Mouse (Mus musculus) layer of hippocampus, adult 2 months (tissue): ENCODE data around the gene Gna12. TPM values are rescaled to one million over a fixed set of nuclear protein-coding genes. Genes with fewer than 3 reads are reported as not detected.

Experiments
- DNase-seq, 2 experiments: peaks; one replicate each; pipeline ENCODE4 v3.0.0; 2022; ENCODE audit warnings: low spot score in 2 of 2
- H3K27ac ChIP-seq: fragments of 200-600 bp; 2 replicates; pipeline ENCODE4 v1.8.1; 2022
- H3K4me3 ChIP-seq: fragments of 200-600 bp; 2 replicates; pipeline ENCODE4 v1.8.1; 2022; ENCODE audit warnings: mild to moderate bottlenecking
- CTCF ChIP-seq: fragments of 200-600 bp; conservative IDR thresholded peaks from 2 replicates; pipeline ENCODE4 v1.8.1; 2022; ENCODE audit warnings: antibody characterized with exemption, mild to moderate bottlenecking, moderate library complexity
- total RNA-seq, 2 experiments: library from RNA; stranded (reverse); gene quantifications; 2 replicates each; pipeline ENCODE4 v1.2.3; 2021

The Gna12 gene
- total RNA-seq, 2 experiments from 2014 or later, result 78.3 to 80.5 TPM

DNA sequence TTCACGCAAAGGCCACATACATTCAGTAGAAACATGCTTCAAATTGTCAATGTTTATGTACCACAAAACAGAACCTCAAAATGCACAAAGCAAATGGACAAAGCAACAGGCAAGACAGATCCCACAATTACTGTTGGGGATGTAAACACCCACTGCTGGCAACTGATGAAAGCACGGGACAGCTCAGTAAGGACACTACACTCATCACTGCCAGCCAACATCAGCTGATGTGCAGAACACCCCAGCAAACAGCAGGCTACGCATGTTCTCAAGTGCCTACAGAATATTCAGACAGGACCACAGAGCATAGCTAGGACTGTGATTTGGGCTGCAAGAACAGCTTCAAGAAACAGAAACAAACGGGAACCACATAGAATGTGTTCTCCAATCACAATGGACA lies 8.3 kb downstream of the Gna12 start:
- TF ChIP-seq CTCF, result no peak
- Histone ChIP-seq H3K27ac (peak overlapping the region; percentile 84), H3K4me3 (no peak overlapping the region)
- no peak for DNase-seq

DNA sequence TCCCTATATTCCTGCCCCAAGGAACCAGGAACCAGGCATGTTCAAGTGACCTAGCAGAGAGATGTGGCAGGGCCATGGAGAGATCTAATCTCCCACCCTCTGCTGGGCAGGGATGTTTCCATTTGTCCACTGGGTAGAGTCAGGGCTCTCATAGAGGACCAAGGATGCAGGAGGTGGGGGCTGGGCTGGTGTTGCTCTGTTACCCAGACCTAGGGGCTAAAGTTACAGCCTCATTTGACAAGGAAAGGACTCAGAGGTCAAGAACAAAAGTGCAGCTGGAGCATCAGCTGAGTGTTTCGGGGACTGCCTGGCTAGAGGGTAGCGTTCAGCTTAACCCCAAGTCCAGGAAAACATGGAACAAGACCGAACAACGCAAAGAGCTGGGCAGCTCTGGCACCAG lies 9.7 kb downstream of the Gna12 start:
- peak overlapping the region; percentile 69 for H3K27ac ChIP-seq
- TF ChIP-seq CTCF, result no peak
- DNase-seq, result no peak
- no peak overlapping the region for H3K4me3 ChIP-seq

DNA sequence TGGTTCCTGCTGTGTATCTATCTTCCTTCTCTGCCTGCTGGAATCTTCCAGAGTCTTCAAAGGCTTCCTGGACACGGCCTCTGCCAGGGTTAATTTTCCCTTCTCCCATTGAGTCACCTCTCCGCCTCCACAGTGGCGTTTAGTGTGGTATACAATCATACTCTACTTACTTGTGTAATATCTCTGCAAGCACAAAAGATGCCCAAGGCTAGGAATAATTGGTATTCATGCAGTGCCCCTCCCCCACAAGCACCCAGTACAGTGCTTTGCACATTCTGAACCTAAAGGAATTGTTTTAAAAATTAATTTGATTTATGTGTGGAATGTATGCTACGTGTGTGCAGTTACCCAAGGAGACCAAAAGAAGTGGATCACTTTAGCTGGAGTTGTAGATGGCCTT lies 10.6 kb downstream of the Gna12 start:
- H3K4me3 ChIP-seq, result no peak overlapping the region
- no peak for DNase-seq
- peak overlapping the region; percentile 71; the same call in 1 of the 2 replicates for H3K27ac ChIP-seq
- no peak for TF ChIP-seq CTCF

DNA sequence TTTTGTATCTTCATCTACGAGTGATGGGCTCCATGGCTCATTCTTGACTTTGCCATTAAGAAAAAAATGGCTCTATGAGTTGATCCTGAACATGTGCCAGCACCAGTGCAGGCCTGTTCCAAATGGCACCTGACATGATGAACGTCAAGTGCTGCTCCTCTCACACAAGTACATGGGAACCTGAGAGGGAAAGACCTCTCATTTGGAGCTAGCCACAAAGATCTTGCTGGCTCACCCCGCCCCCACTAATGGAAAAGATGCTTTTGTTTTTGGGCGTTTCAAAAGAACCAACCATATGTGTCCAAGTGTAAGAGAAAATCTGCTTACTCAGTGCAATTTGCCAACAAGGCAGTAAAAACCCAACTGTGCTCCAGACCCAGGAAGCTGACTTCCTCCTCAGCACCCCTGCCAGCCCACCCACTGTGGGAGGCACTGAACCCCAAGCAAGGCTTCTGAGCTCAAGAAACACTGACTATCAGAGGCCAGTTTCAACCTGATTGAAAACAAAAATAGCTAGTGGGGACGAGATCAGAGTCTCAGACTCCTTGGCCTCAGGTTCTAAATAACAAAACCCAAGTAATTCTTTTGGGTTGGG lies 11.7 kb downstream of the Gna12 start:
- Histone ChIP-seq H3K4me3 (no peak overlapping the region), H3K27ac (peak overlapping the region; percentile 71)
- DNase-seq, result no peak
- no peak for TF ChIP-seq CTCF

GRCm38 (mm10) chr5:140816950-140817568 lies 13.2 kb downstream of the Gna12 start:
- no peak for TF ChIP-seq CTCF
- Histone ChIP-seq H3K27ac (peak overlapping the region; percentile 72; the same call in 1 of the 2 replicates), H3K4me3 (no peak overlapping the region)
- no peak for DNase-seq

- no peak overlapping the region for H3K4me3 ChIP-seq
- DNase-seq, result no peak
- no peak for TF ChIP-seq CTCF
- peak overlapping the region; percentile 72 for H3K27ac ChIP-seq
These were observed 14.2 kb downstream of the Gna12 start for GRCm38 (mm10) chr5:140816008-140816407.

DNA sequence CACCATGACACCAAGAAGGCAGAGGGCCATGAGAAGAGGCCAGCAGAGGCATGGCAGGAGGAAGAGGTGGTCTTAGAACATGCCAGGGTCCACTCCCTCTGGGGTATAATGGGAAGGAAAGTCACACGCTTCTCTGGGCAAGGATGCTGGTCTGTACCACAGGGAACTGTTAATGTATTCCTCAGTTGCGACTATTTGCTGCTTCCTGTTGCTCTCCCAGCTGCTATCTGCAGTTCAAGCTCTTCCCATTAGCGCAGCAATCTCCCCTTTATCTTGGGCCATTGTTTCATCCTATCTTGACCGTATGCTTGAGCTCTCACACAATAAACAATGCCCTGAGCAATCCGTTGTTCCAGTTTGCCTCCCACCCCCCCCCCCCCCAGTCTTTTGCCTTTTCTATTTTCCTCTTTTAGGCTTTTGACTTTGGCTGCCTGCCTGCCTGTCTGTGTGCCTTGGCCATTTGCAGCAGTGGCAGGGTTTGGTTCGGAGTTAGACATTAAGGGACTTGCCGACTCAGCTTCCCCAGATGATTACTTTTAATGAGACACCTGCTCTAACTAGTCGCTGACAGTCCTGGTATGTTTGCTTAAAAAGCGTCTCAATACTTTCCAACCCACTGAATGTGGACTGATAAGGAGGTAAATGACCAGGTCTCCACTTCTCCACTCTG lies 15.0 kb downstream of the Gna12 start:
- no peak for DNase-seq
- no peak overlapping the region for H3K4me3 ChIP-seq
- peak overlapping the region; percentile 72 for H3K27ac ChIP-seq
- TF ChIP-seq CTCF, result no peak

- H3K27ac ChIP-seq, result peak overlapping the region; percentile 63
- H3K4me3 ChIP-seq, result no peak overlapping the region
- no peak for TF ChIP-seq CTCF
- DNase-seq, result no peak
These were observed 15.8 kb downstream of the Gna12 start for GRCm38 (mm10) chr5:140814403-140814802.

DNA sequence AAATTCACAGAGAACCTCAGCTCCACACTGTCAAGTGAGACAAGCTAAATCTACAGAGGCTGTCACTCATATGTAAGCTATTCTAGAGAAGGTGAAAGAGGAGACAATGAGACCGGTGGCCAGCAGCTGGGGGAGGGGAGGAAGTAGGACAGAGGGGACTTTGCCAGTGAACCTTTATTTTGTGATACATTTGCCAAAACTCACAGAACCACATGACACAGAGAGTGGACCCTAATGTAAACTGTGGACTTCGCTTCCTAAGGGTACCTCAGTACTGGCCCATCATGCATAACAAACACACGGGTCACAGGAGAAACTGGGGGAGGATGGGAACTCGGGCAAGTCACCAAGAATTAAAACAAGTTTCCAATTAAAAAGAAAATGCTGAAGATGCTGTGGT lies 17.5 kb downstream of the Gna12 start:
- Histone ChIP-seq H3K27ac (peak overlapping the region; percentile 63), H3K4me3 (no peak overlapping the region)
- no peak for DNase-seq
- no peak for TF ChIP-seq CTCF

GRCm38 (mm10) chr5:140812063-140812462 lies 18.2 kb downstream of the Gna12 start:
- DNase-seq, result no peak
- TF ChIP-seq CTCF, result no peak
- peak overlapping the region; percentile 63 for H3K27ac ChIP-seq

GRCm38 (mm10) chr5:140811390-140811789 lies 18.8 kb downstream of the Gna12 start:
- Histone ChIP-seq H3K4me3 (no peak overlapping the region), H3K27ac (peak overlapping the region; percentile 63)
- DNase-seq, result no peak
- no peak for TF ChIP-seq CTCF

More at GRCm38 (mm10) chr5:140812063-140812462, 18.2 kb downstream of the Gna12 start:
- H3K4me3 ChIP-seq, result no peak overlapping the region

DNA sequence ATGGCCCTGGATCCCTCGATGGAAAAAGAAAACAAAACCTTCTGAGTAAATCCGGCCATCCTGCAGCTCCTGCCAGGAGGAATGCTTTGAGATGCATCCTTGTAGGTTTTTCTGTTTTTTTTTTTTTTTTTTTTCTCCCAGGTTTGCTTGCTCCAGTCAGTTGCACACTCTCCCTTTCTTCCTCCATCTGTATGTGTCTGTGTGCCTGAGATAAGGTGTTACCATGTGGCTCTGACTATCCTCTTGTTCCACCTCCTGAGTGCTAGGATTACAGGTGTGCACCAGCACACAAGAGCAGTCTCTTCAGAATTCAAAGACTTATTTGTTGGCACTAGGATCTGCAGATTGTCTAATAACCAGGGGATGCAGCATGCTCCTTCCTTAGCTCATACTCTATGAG lies 23.3 kb downstream of the Gna12 start:
- peak overlapping the region; percentile 65 for H3K27ac ChIP-seq
- no peak overlapping the region for H3K4me3 ChIP-seq
- no peak for TF ChIP-seq CTCF
- no peak for DNase-seq

GRCm38 (mm10) chr5:140806252-140806651 lies 24.0 kb downstream of the Gna12 start:
- Histone ChIP-seq H3K27ac (peak overlapping the region; percentile 65), H3K4me3 (no peak overlapping the region)
- no peak for DNase-seq
- TF ChIP-seq CTCF, result no peak

DNA sequence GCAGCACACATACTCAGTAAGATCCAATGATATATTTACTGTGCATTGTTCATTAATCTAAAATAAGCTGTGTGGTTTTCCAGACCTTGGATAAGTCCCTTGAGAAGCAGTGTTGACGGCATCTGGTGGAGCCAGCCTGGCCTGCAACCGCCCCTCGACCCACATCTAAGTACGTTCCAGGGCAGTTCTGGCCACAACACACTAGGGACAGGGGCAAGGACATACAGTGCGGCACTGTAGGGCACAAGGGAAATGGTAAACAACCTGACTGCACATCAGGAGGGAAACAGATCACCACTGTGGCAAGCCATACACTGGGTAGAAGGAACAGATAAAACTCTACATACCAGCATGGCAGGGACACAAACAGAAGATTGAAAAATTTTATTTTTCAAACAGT lies 28.4 kb downstream of the Gna12 start:
- Histone ChIP-seq H3K4me3 (no peak overlapping the region), H3K27ac (peak overlapping the region; percentile 58; the same call in 1 of the 2 replicates)
- no peak for TF ChIP-seq CTCF
- DNase-seq, result no peak
